Mouse (Mus musculus) lung, postnatal 0 days (tissue): Measurements from ENCODE around the gene Msi1. TPM values are rescaled to one million over a fixed set of nuclear protein-coding genes. Genes with fewer than 3 reads are reported as not detected.
A peak's percentile ranks its signal among the peaks of the same experiment; 100 is the strongest.

ENCODE experiments used
- ATAC-seq: fragments of 200-750 bp; cut with Nextera tagmentation; 2 replicates; pipeline ENCODE4 v1.8.0; 2017; ENCODE audit warnings: moderate library complexity
- DNase-seq: peaks from one replicate; pipeline ENCODE4 v3.0.0-alpha.2; 2016; ENCODE audit warnings: low spot score
- H3K27ac ChIP-seq: fragments of 300-500 bp; sonication (generic); 2 replicates; pipeline ENCODE4 v1.5.1; 2014; ENCODE audit warnings: antibody characterized with exemption, mild to moderate bottlenecking, low read length, mixed read lengths
- H3K27me3 ChIP-seq: fragments of 300-500 bp; sonication (generic); replicated peaks from 2 replicates; pipeline ENCODE4 v1.6.1; 2014; ENCODE audit warnings: low read length, mixed read lengths; ENCODE audit not compliant: insufficient read depth
- H3K36me3 ChIP-seq: fragments of 300-500 bp; sonication (generic); 2 replicates; pipeline ENCODE4 v1.6.1; 2014; ENCODE audit warnings: low read length, mixed read lengths; ENCODE audit not compliant: insufficient read depth
- H3K4me1 ChIP-seq: fragments of 300-500 bp; sonication (generic); 2 replicates; pipeline ENCODE4 v1.6.1; 2014; ENCODE audit warnings: antibody characterized with exemption, low read depth, low read length, mixed read lengths; ENCODE audit not compliant: insufficient read depth
- H3K4me2 ChIP-seq: fragments of 300-500 bp; sonication (generic); replicated peaks from 2 replicates; pipeline ENCODE4 v1.6.1; 2014; ENCODE audit warnings: low read depth, mild to moderate bottlenecking, low read length, moderate library complexity, mixed read lengths
- H3K4me3 ChIP-seq: fragments of 300-500 bp; sonication (generic); 2 replicates; pipeline ENCODE4 v1.5.1; 2014; ENCODE audit warnings: low read depth, low read length
- H3K9ac ChIP-seq: fragments of 300-500 bp; sonication (generic); replicated peaks from 2 replicates; pipeline ENCODE4 v1.6.1; 2014; ENCODE audit warnings: low read depth, mild to moderate bottlenecking
- H3K9me3 ChIP-seq: fragments of 300-500 bp; sonication (generic); 2 replicates; pipeline ENCODE4 v1.6.1; 2016; ENCODE audit warnings: low read length, mixed read lengths
- CTCF ChIP-seq: IDR thresholded peaks from 2 replicates; pipeline ENCODE4 v1.5.1; 2016; ENCODE audit warnings: antibody characterized with exemption, mild to moderate bottlenecking
- EP300 ChIP-seq: IDR thresholded peaks from 2 replicates; pipeline ENCODE4 v1.6.1; 2016; ENCODE audit warnings: antibody characterized with exemption, mild to moderate bottlenecking, control low read depth
- WGBS: fragments of 180-500 bp; shearing (Covaris S2); extraction: QIAGEN DNeasy Blood & Tissue Kit; methylation state at CpG from one replicate; pipeline ENCODE4 v1.1.7; 2014; 5-methylcytosine and 5-hydroxymethylcytosine counted together
- polyA plus RNA-seq: library from polyadenylated mRNA; unstranded; fragments of >200 nt; fragmentation: Nextera tagmentation; extraction: Ambion mirVana; gene quantifications from 2 replicates; pipeline ENCODE4 v1.2.1, GENCODE M21; 2015

Msi1 gene
- polyA plus RNA-seq, 1 experiment from 2014 or later, result 1.2 TPM

DNA sequence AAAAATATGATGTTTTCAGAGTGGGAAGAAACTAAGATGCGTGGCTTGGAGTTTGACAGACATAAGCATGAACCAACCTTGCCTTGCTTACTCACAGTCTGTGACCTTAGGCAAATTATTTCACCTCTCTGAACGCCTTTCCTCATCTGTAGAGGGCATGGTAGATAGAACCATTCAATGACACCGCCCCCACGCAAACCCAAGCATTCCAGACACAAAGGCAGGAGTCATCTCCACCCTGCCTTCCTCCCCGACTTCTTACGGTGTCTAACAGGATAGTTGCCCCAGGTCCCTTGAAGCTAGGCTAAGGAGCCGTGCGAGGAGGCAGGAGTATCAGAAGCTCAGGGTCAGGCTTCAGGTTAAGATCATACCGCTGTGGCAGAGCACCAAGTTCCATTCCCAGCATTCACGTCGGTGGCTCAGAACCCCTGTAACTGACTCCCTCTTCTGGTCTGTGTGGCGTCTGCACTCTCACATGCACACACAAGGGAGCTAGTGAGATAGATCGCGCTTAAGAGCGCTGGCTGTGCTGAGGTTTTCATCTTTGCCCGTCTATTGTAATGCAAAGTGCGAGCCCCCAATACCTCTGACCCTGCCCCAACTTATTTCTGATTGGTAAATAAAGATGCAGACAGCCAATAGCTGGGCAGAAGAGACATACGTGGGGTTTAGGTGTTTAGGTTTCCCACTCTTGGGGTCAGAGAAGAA, 35.2 kb downstream of the Msi1 start:
- Histone ChIP-seq H3K27ac (no peak overlapping the region), H3K4me1 (no peaks in the 10 kb centered on the region), H3K36me3 (no peaks in the 10 kb centered on the region), H3K27me3 (no peaks in the 10 kb centered on the region), H3K9me3 (no peaks in the 10 kb centered on the region), H3K4me2 (no peak overlapping the region), H3K9ac (no peak overlapping the region), H3K4me3 (no peak overlapping the region)
- DNase-seq (no peak), ATAC-seq (no peak)
- TF ChIP-seq CTCF (no peak), EP300 (no peak)
- 78% methylated on average over 18 of the region's 18 CpGs for WGBS

DNA sequence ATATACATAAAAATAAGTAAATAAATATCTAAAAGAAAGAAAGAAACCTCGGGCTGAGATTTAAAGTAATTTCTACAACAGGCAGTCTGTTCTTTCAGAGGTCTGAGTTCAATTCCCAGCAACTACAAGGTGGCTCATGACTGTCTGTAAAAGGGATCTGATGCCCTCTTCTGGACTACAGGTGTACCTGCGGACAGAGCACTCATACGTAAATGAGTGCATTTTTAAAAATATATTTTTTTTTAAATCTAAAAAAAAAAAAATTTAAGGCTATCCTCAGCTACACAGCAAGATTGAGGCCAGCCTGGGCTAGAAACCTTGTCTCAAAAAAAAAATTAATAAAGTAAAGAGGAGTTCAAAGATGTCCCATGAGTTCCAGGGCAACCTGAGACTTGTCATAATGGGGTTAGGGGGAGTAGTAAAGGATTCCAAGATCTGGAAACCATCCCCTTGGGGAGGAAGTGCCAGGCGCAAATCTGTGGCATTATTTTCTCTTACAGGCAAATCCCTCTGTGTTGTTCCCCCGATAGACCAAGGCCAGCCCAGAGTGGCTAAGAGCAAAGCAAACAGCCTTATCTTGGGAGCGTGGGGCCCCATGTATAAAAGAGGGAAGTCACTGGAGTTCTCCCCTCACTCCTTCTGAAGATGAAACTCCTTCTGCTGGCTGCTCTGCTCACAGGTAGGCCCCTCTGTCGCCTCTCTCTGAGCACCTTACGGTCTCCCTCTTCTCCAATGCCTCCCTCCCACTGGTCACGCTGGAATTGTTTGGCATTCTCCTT, 36.4 kb downstream of the Msi1 start, which contains the start of gene Pla2g1b:
Pla2g1b (plus strand) TSS at position 621 of the 779 bp plus-strand sequence.
- no peaks in the 10 kb centered on the region for H3K27me3 ChIP-seq
- TF ChIP-seq EP300 (no peak), CTCF (peak; percentile 50)
- 0 out of 2 replicates have a peak within 1 kb of the TSS, but pooled peaks have one; percentile 26 for H3K27ac ChIP-seq
- peak; percentile 65 for ATAC-seq
- no peak within 1 kb of the TSS; the same call in 1 of the 2 replicates for H3K4me2 ChIP-seq
- no peak within 1 kb of the TSS for H3K4me3 ChIP-seq
- WGBS, result 34% methylated on average over 9 of the region's 9 CpGs
- H3K9ac ChIP-seq, result 0 out of 2 replicates have a peak within 1 kb of the TSS, but pooled peaks have one; percentile 5
- DNase-seq, result peak; percentile 41
- no peaks in the 10 kb centered on the region for H3K36me3 ChIP-seq
- H3K9me3 ChIP-seq, result no peaks in the 10 kb centered on the region
- peaks cover 1% of the 10 kb centered on the region; the same call in 1 of the 2 replicates for H3K4me1 ChIP-seq

DNA sequence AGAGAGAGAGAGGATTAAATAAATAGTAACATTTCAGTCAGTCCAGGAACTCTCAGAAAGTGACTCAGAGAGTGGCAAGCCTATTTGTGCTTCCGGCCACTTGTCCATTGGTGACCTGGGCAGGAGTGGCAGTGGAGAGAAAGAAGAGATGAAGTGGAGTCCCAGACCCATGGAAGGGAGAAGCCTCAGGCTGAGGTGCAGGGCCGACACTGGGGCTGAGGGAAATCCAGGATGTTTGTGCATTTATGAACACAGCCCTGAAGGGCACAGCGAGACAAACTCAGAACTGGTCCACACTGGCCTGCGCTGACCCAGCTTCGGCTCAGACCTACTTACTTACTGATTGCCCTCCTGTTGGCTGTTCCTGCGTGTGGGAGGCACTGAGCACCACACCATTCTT, 40.4 kb downstream of the Msi1 start:
- Histone ChIP-seq H3K9me3 (no peaks in the 10 kb centered on the region), H3K4me2 (no peak overlapping the region), H3K36me3 (no peaks in the 10 kb centered on the region), H3K4me1 (peaks cover 4% of the 10 kb centered on the region; the same call in 1 of the 2 replicates), H3K27ac (no peak overlapping the region), H3K4me3 (no peak overlapping the region), H3K27me3 (no peaks in the 10 kb centered on the region), H3K9ac (no peak overlapping the region)
- peak; percentile 88 for DNase-seq
- ATAC-seq, result peak; percentile 89
- TF ChIP-seq EP300 (no peak), CTCF (no peak)
- 43% methylated on average over 6 of the region's 6 CpGs for WGBS

DNA sequence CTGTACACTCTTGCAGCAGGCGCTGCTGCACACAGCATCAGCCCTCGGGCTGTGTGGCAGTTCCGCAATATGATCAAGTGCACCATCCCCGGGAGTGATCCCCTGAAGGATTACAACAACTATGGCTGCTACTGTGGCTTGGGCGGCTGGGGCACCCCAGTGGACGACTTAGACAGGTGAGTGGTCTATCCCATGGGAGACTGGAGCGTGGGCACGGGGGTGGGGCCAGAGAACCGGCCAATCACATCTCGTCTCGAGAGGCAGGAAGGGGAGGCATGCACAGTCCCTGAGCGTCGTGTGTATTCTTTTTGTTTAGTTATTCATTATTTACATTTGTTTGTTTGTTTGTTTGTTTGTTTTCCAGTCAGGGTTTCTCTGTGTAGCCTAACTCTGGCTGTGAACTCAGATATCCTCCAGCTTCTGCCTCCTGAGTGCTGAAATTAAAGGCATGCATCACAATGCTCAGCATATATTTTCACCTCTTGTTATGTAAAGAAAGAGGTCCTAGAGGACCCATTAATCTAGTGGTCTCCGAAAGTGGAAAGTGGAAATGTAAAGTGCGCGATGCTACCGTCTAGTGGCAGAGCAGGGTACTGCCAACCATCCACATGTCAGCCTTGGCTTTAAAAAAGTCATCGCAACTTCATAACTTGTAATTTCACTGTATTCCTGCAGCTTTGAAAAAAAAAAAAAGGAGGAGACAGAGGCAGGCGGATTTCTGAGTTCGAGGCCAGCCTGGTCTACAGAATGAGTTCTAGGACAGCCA, 41.5 kb downstream of the Msi1 start:
- no peak for ATAC-seq
- Histone ChIP-seq H3K9ac (no peak overlapping the region), H3K9me3 (no peaks in the 10 kb centered on the region), H3K4me1 (peaks cover 4% of the 10 kb centered on the region), H3K27me3 (no peaks in the 10 kb centered on the region), H3K36me3 (no peaks in the 10 kb centered on the region), H3K4me3 (no peak overlapping the region), H3K4me2 (0 out of 2 replicates have a peak overlapping the region, but pooled peaks have one; percentile 19), H3K27ac (no peak overlapping the region)
- 33% methylated on average over 20 of the region's 20 CpGs for WGBS
- TF ChIP-seq CTCF (peak; percentile 89), EP300 (no peak)
- peak; percentile 49 for DNase-seq

DNA sequence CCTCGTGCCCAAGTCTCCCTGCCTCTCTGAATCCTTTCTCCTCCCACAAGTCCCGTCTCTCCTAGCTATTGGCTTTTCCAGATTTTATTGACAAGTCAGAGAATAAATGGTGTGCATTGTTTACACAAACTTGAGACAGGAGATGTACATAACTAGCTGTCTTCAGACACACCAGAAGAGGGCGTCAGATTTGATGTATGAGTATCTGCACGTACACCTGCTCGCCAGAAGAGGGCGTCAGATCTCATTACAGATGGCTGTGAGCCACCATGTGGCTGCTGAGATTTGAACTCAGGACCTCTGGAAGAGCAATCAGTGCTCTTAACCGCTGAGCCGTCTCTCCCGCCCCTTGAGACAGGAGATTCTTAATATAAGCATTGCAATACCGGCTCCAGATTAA, 43.8 kb downstream of the Msi1 start:
- WGBS, result 74% methylated on average over 10 of the region's 10 CpGs
- TF ChIP-seq CTCF, result peak; percentile 44
- TF ChIP-seq EP300, result no peak
- H3K4me1 ChIP-seq, result peaks cover 4% of the 10 kb centered on the region
- H3K27me3 ChIP-seq, result no peaks in the 10 kb centered on the region
- H3K4me2 ChIP-seq, result no peak overlapping the region
- no peaks in the 10 kb centered on the region for H3K9me3 ChIP-seq
- ATAC-seq (no peak), DNase-seq (peak; percentile 4)
- no peak overlapping the region for H3K9ac ChIP-seq
- no peak overlapping the region for H3K4me3 ChIP-seq
- H3K27ac ChIP-seq, result no peak overlapping the region
- no peaks in the 10 kb centered on the region for H3K36me3 ChIP-seq
